Mouse (Mus musculus): ENCODE results near the gene Dnajb11.

GRCm38 (mm10) chr16:22899346-22899745 lies 41.7 kb downstream of the Dnajb11 start:
- TF ChIP-seq CTCF (IDR thresholded peaks at IDR 0.05; ENCODE audit: control insufficient read depth, insufficient read depth, insufficient read length): no peak
- TF ChIP-seq MYOG (IDR thresholded peaks at IDR 0.05; ENCODE audit: control insufficient read depth, extremely low read depth, insufficient read length): no peak
- no peak for TF ChIP-seq MYOD1 (IDR thresholded peaks at IDR 0.05; ENCODE audit: control insufficient read depth, insufficient read length, low read depth)
